Mouse (Mus musculus) MEL (cell line): ENCODE results near the gene Caly. TPM values are rescaled to one million over a fixed set of nuclear protein-coding genes. Genes with fewer than 3 reads are reported as not detected.

Experiments used
- DNase-seq: peaks from one replicate; pipeline ENCODE4 v3.0.0; 2011; ENCODE audit warnings: low read depth, low spot score
- H3K27ac ChIP-seq: 2 replicates; pipeline ENCODE4 v1.5.1; 2012; ENCODE audit warnings: low read depth, mild to moderate bottlenecking, control low read depth, low read length, moderate library complexity; ENCODE audit not compliant: control insufficient read depth
- H3K27me3 ChIP-seq, 2 experiments: fragments of 150-350 bp in 1 of 2; sonication (generic) in 1 of 2; 2 replicates each; pipeline ENCODE4 v1.6.1; 2012; ENCODE audit warnings: low read length in 2 of 2, mild to moderate bottlenecking in 2 of 2, improper control_type of control experiment in 1 of 2, moderate library complexity in 1 of 2; ENCODE audit not compliant: insufficient read depth in 2 of 2, control insufficient read depth in 1 of 2
- H3K36me3 ChIP-seq, 2 experiments: 2 replicates each; pipeline ENCODE4 v1.6.1; 2012 to 2014; ENCODE audit warnings: low read length in 2 of 2, improper control_type of control experiment in 1 of 2, inconsistent platforms in 1 of 2, mild to moderate bottlenecking in 1 of 2; ENCODE audit not compliant: insufficient read depth in 2 of 2, control insufficient read depth in 1 of 2
- H3K4me1 ChIP-seq, 2 experiments: fragments of 150-350 bp in 1 of 2; sonication (generic) in 1 of 2; 2 replicates each; pipeline ENCODE4 v1.6.1; 2012; ENCODE audit warnings: low read length in 2 of 2, improper control_type of control experiment in 1 of 2, mild to moderate bottlenecking in 1 of 2; ENCODE audit not compliant: insufficient read depth in 2 of 2, control insufficient read depth in 1 of 2
- H3K4me3 ChIP-seq, 2 experiments: fragments of 150-350 bp in 1 of 2; sonication (generic) in 1 of 2; 2 replicates each; pipeline ENCODE4 v1.5.1; 2012; ENCODE audit warnings: low read depth in 2 of 2, low read length in 2 of 2, mild to moderate bottlenecking in 2 of 2, moderate library complexity in 2 of 2, control low read depth in 1 of 2, improper control_type of control experiment in 1 of 2; ENCODE audit not compliant: control insufficient read depth in 1 of 2, insufficient read depth in 1 of 2
- H3K79me2 ChIP-seq: 2 replicates; pipeline ENCODE4 v1.6.1; 2012; ENCODE audit warnings: mild to moderate bottlenecking, low read length, moderate library complexity; ENCODE audit not compliant: control insufficient read depth, poor library complexity, insufficient read depth
- H3K9ac ChIP-seq: 2 replicates; pipeline ENCODE4 v1.6.1; 2012; ENCODE audit warnings: low read depth, mild to moderate bottlenecking, control low read depth, low read length, moderate library complexity; ENCODE audit not compliant: control insufficient read depth, poor library complexity, severe bottlenecking
- H3K9me3 ChIP-seq: fragments of 150-350 bp; sonication (generic); replicated peaks from 2 replicates; pipeline ENCODE4 v1.6.1; 2012; ENCODE audit warnings: mild to moderate bottlenecking, low read length, improper control_type of control experiment, moderate library complexity; ENCODE audit not compliant: insufficient read depth
- BHLHE40 ChIP-seq: IDR thresholded peaks from 2 replicates; pipeline ENCODE4 v1.6.1; 2012; ENCODE audit warnings: low read depth, mild to moderate bottlenecking, inconsistent platforms, low read length, improper control_type of control experiment, borderline replicate concordance
- CHD2 ChIP-seq: IDR thresholded peaks from 2 replicates; pipeline ENCODE4 v1.6.1; 2011; ENCODE audit warnings: low read length, improper control_type of control experiment
- ELF1 ChIP-seq: IDR thresholded peaks from 2 replicates; pipeline ENCODE4 v1.6.1; 2014; ENCODE audit warnings: low read depth, mild to moderate bottlenecking, inconsistent platforms, low read length, improper control_type of control experiment, moderate library complexity
- ETS1 ChIP-seq: IDR thresholded peaks from 2 replicates; pipeline ENCODE4 v1.6.1; 2012; ENCODE audit warnings: low read depth, mild to moderate bottlenecking, inconsistent platforms, low read length, improper control_type of control experiment, moderate library complexity
- HCFC1 ChIP-seq: IDR thresholded peaks from 2 replicates; pipeline ENCODE4 v1.6.1; 2012; ENCODE audit warnings: low read depth, mild to moderate bottlenecking, inconsistent platforms, low read length, improper control_type of control experiment, moderate library complexity
- JUND ChIP-seq: IDR thresholded peaks from 2 replicates; pipeline ENCODE4 v1.6.1; 2011; ENCODE audit warnings: low read depth, mild to moderate bottlenecking, improper control_type of control experiment, low read length
- KAT2A ChIP-seq: conservative IDR thresholded peaks from 2 replicates; pipeline ENCODE4 v1.6.1; 2012; ENCODE audit warnings: low read depth, low read length, improper control_type of control experiment, inconsistent platforms
- MAFK ChIP-seq: IDR thresholded peaks from 2 replicates; pipeline ENCODE4 v1.6.1; 2011; ENCODE audit warnings: low read depth, mild to moderate bottlenecking, low read length, improper control_type of control experiment, borderline replicate concordance
- MAZ ChIP-seq: IDR thresholded peaks from 2 replicates; pipeline ENCODE4 v1.6.1; 2012; ENCODE audit warnings: low read depth, mild to moderate bottlenecking, inconsistent platforms, low read length, improper control_type of control experiment
- MXI1 ChIP-seq: IDR thresholded peaks from 2 replicates; pipeline ENCODE4 v1.6.1; 2011; ENCODE audit warnings: mild to moderate bottlenecking, low read depth, low read length, improper control_type of control experiment
- MYB ChIP-seq: IDR thresholded peaks from 2 replicates; pipeline ENCODE4 v1.6.1; 2011; ENCODE audit warnings: mild to moderate bottlenecking, low read depth, low read length, improper control_type of control experiment
- NELFE ChIP-seq: IDR thresholded peaks from 2 replicates; pipeline ENCODE4 v1.6.1; 2011; ENCODE audit warnings: low read depth, low read length, improper control_type of control experiment
- POLR2AphosphoS5 ChIP-seq: IDR thresholded peaks from 2 replicates; pipeline ENCODE4 v1.6.1; 2012; ENCODE audit warnings: low read depth, borderline replicate concordance, mild to moderate bottlenecking, inconsistent platforms, low read length, moderate library complexity, mixed read lengths
- SIN3A ChIP-seq: IDR thresholded peaks from 2 replicates; pipeline ENCODE4 v1.6.1; 2012; ENCODE audit warnings: low read length, improper control_type of control experiment, inconsistent platforms
- TAL1 ChIP-seq: IDR thresholded peaks from 2 replicates; pipeline ENCODE4 v1.6.1; 2012; ENCODE audit warnings: mild to moderate bottlenecking, inconsistent platforms, low read length, moderate library complexity, mixed read lengths
- TBP ChIP-seq: IDR thresholded peaks from 2 replicates; pipeline ENCODE4 v1.8.0; 2011; ENCODE audit warnings: low read depth, low read length, improper control_type of control experiment
- polyA plus RNA-seq, 2 experiments: library from polyadenylated mRNA; stranded (reverse) in 1 of 2; unstranded in 1 of 2; fragments of >175 nt in 1 of 2; fragments of >200 nt in 1 of 2; gene quantifications; 2 replicates each; pipeline versions ENCODE4 v1.2.1 to v1.2.4; 2012; ENCODE audit warnings: low replicate concordance in 2 of 2, low read depth in 1 of 2; ENCODE audit not compliant: insufficient read length in 2 of 2, insufficient read depth in 1 of 2, missing spikeins in 1 of 2
- total RNA-seq: library from RNA; depleted of rRNA; stranded (reverse); fragments of 300-350 nt; gene quantifications from 2 replicates; pipeline ENCODE4 v1.2.3, GENCODE M21; 2012

Caly gene
- total and polyA plus RNA-seq, 3 experiments: 0.11 TPM; not detected in 2

DNA sequence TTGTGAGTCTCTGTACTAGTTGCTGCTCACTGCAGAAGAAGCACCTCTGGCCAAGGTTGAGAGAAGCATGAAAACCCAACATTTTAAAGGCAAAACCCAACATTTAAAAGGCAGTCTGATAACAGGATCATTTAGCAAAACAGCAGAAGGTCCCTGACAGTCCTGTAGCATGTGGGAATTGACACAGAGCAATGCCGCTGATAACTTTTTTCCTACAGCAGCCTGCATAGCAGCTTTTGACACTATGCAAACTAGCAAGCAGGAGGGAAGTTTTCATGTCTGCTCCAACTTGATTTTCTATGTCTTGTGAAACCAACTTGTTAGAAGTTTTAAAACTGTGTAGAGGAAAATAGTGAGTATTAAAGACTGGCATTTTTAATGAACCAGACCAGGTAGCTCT is 42.0 kb upstream of the Caly start:
- Histone ChIP-seq H3K36me3 (no peaks in the 10 kb centered on the region; a peak in 1 of 4 replicates), H3K79me2 (no peaks in the 10 kb centered on the region), H3K27ac (no peak overlapping the region), H3K4me1 (no peaks in the 10 kb centered on the region; a peak in 1 of 4 replicates), H3K4me3 (no peak overlapping the region), H3K9ac (no peak overlapping the region), H3K9me3 (no peaks in the 10 kb centered on the region), H3K27me3 (no peaks in the 10 kb centered on the region)
- DNase-seq: no peak
- TF ChIP-seq CHD2: no peak

GRCm38 (mm10) chr7:140122765-140123164 is 40.4 kb upstream of the Caly start:
- H3K79me2 ChIP-seq: no peaks in the 10 kb centered on the region
- H3K9ac ChIP-seq: no peak overlapping the region
- no peaks in the 10 kb centered on the region for H3K27me3 ChIP-seq
- no peak overlapping the region for H3K27ac ChIP-seq
- peak; percentile 47 for DNase-seq
- H3K4me1 ChIP-seq: no peaks in the 10 kb centered on the region; a peak in 1 of 4 replicates
- H3K9me3 ChIP-seq: no peaks in the 10 kb centered on the region
- H3K4me3 ChIP-seq: no peak overlapping the region
- TF ChIP-seq TAL1: no peak
- no peak for TF ChIP-seq MAZ
- TF ChIP-seq ETS1: peak; percentile 25; the same call in 1 of the 2 replicates
- no peak for TF ChIP-seq JUND
- no peak for TF ChIP-seq MAFK
- TF ChIP-seq MYB: no peak
- no peak for TF ChIP-seq MXI1
- no peak for TF ChIP-seq SIN3A
- no peaks in the 10 kb centered on the region; a peak in 1 of 4 replicates for H3K36me3 ChIP-seq

GRCm38 (mm10) chr7:140121338-140121910 is 39.1 kb upstream of the Caly start:
- Histone ChIP-seq H3K4me1 (peaks cover 5% of the 10 kb centered on the region in 2 experiments; a peak in 2 of 4 replicates), H3K4me3 (no peak overlapping the region), H3K27ac (no peak overlapping the region), H3K27me3 (no peaks in the 10 kb centered on the region), H3K79me2 (no peaks in the 10 kb centered on the region), H3K9me3 (no peaks in the 10 kb centered on the region), H3K36me3 (peaks cover 0 to 2% of the 10 kb centered on the region in 2 experiments; a peak in 2 of 4 replicates), H3K9ac (no peak overlapping the region)
- TF ChIP-seq ELF1 (no peak), NELFE (no peak), KAT2A (no peak), HCFC1 (no peak), BHLHE40 (no peak), TBP (no peak), POLR2AphosphoS5 (no peak)
- no peak for DNase-seq
